Mouse (Mus musculus) gastrocnemius, adult 2 months (tissue): ENCODE measurements at regions not wholly inside any gene's neighbourhood (a gene's known extent, or its start where the extent isn't known, plus 50 kb on each side); places are given as distances from the start of the nearest gene placed in this dataset.

Experiments
- DNase-seq: peaks from one replicate; pipeline ENCODE4 v3.0.0; 2022
- H3K27ac ChIP-seq: fragments of 200-600 bp; 2 replicates; pipeline ENCODE4 v1.8.1; 2022; ENCODE audit warnings: mild to moderate bottlenecking
- H3K4me3 ChIP-seq: fragments of 200-600 bp; 2 replicates; pipeline ENCODE4 v1.8.1; 2022; ENCODE audit warnings: mild to moderate bottlenecking, moderate library complexity
- CTCF ChIP-seq: fragments of 200-600 bp; IDR thresholded peaks from 2 replicates; pipeline ENCODE4 v1.8.1; 2022; ENCODE audit warnings: antibody characterized with exemption, mild to moderate bottlenecking, moderate library complexity
- intact Hi-C: fragments of 180-260 bp; cut with DNase I; formaldehyde crosslinking; loops from one replicate; pipeline ENCODE4 v1.15.1; 2025

- no peak overlapping the region for H3K4me3 ChIP-seq
- no peak for DNase-seq
- intact Hi-C loops, result loop anchor here (10.0 kb wide), 1 partner anchor 320 kb away; the partner anchor contains the start of gene Pten
- TF ChIP-seq CTCF, result no peak
- peak overlapping the region; percentile 53 for H3K27ac ChIP-seq
These were observed 317.2 kb downstream of the Rnls start for GRCm38 (mm10) chr19:33074907-33075306.

- intact Hi-C loops, result loop anchor here (10.0 kb wide), 1 partner anchor 324 kb away; the partner anchor contains the start of gene Pten
- Histone ChIP-seq H3K27ac (peak overlapping the region; percentile 74), H3K4me3 (no peak overlapping the region)
- no peak for DNase-seq
- no peak for TF ChIP-seq CTCF
These were observed 313.3 kb downstream of the Rnls start for GRCm38 (mm10) chr19:33078681-33079360.

- intact Hi-C loops, result loop anchor here (10.0 kb wide), 1 partner anchor 325 kb away; the partner anchor contains the start of gene Pten
- DNase-seq, result peak; percentile 23
- TF ChIP-seq CTCF, result no peak
- no peak overlapping the region for H3K4me3 ChIP-seq
- peak overlapping the region; percentile 74 for H3K27ac ChIP-seq
These were observed 312.1 kb downstream of the Rnls start for GRCm38 (mm10) chr19:33079959-33080358.

- Histone ChIP-seq H3K4me3 (no peak overlapping the region), H3K27ac (peak overlapping the region; percentile 28)
- TF ChIP-seq CTCF, result no peak
- intact Hi-C loops, result no loop called here
- no peak for DNase-seq
These were observed 310.6 kb downstream of the Rnls start for GRCm38 (mm10) chr19:33081493-33081892.

- H3K27ac ChIP-seq, result no peak overlapping the region
- TF ChIP-seq CTCF, result no peak
- no peak overlapping the region for H3K4me3 ChIP-seq
- DNase-seq, result no peak
- intact Hi-C loops, result no loop called here
These were observed 308.7 kb downstream of the Rnls start for GRCm38 (mm10) chr19:33083371-33083770.

GRCm38 (mm10) chr19:33084683-33085082 is 307.4 kb downstream of the Rnls start:
- TF ChIP-seq CTCF, result no peak
- no peak overlapping the region for H3K27ac ChIP-seq
- no peak overlapping the region for H3K4me3 ChIP-seq
- intact Hi-C loops, result no loop called here
- DNase-seq, result no peak
